Mouse (Mus musculus) spleen, postnatal 4 days (tissue): ENCODE results near the gene Tmtc2.

Source experiments
- DNase-seq, 2 experiments: peaks; one replicate each; pipeline ENCODE4 v3.0.0; 2022; ENCODE audit warnings: low spot score in 2 of 2

Tmtc2 gene

GRCm38 (mm10) chr10:105500482-105500881 is 73.8 kb downstream of the Tmtc2 start:
- DNase-seq, result no peak

GRCm38 (mm10) chr10:105495248-105495647 is 79.0 kb downstream of the Tmtc2 start:
- DNase-seq, result no peak

DNA sequence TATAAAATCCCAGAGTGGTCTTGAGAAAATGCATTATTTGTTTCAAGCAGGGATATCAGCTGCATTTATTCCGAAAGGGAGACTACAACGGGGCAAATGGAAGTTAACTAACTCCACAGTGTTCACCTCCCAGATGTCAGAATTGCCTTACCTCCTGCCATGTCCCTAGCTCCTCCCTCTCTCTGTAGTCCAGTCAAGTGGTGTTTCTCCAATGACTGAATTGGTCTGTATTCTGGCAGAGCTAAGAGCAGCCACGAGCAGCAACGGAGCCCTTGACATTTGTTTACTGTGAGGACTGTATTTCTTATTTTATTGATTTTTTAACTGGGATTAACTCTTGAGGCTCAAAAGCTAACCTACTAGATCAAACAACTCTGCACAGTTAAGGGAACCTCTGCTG is 81.8 kb downstream of the Tmtc2 start:
- no peak for DNase-seq

GRCm38 (mm10) chr10:105490748-105491147 is 83.5 kb downstream of the Tmtc2 start:
- DNase-seq, result no peak

DNA sequence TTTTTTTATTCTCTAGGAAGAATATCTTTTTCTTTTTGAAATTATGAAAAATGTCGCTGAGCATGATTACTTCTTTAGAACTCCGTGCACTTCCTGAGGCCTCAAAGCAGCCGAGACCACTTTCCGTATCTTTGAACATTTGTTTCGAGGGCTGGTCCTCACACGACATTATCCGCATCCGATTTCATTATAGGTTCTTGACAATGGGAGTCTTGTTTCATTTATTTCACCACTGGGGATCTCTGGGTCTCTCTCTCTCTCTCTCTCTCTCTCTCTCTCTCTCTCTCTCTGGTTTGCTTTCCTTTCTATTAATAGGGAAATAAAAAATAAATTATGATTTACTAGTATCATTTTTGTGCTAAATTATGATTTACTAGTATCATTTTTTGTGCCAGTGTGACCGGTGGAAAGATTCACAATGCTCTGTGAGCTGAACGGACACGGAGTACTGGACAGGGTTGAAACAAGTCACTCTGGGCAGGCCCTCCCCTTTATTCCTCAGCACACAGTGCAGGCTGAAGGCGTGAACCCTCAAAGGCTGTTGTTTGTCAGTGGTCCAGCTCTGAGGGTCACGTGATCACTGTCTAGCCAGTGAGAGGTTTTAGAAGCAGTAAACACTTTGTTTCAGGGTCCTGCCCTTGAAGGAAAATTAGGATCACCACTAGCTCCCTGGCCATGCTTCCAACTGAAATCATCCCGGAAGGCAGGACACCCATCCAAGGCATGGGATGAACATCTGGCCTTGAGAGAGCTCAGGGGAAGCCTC is 84.1 kb downstream of the Tmtc2 start:
- DNase-seq, result no peak

DNA sequence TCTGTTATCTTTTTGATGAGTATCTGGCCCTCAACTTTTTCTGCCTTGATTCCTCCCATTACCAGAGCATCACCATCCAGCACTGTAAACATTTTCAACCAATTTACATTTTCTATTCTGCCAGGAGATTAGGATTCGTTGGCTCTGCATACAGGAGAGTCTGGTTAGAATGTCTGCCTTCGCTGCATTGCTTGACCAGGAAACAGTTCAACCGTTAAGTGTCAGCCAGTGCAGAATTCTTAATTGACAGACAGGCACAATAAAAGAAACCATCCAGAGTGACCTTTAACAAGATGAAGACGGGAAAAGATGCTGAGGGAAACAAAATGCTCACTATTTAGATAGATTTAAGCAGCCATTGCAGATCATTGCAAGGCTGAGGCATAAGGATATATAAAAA is 87.3 kb downstream of the Tmtc2 start:
- no peak for DNase-seq

- DNase-seq, result no peak
These were observed 89.7 kb downstream of the Tmtc2 start for GRCm38 (mm10) chr10:105484355-105485094.

- DNase-seq, result no peak
These were observed 94.5 kb downstream of the Tmtc2 start for GRCm38 (mm10) chr10:105479771-105480170.

DNA sequence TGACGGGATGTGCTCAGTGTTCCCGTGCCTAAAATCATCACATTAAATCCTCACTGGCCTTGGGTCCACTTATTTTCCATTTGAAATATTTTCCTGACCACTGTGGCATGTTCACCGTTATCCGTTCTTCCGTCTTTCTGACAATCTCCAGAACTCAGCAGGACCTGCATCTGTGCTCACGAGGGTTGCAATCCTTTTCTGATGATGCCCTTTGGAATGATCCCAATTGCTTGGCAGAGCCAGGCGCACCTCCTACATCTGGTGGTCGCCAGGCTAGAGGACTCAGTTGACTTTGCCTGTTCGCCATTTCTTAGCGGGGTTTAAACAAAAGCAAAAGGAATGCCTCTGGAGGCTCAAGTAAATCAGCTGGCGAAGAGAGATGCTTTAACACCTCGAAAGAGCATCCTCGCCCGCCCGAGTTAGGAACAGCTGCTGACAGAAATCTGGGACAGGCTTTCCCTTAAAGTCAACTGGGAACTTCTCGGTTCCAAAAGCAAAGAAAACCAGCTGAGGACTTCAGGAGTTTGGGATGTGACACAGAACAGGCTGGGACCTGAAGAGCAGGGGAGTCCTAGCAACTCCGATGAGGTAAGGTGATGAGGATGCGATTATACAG is 96.5 kb downstream of the Tmtc2 start:
- no peak for DNase-seq

GRCm38 (mm10) chr10:105474162-105474830 is 100.0 kb downstream of the Tmtc2 start:
- no peak for DNase-seq

GRCm38 (mm10) chr10:105464378-105464777 is 109.9 kb downstream of the Tmtc2 start:
- DNase-seq, result no peak

DNA sequence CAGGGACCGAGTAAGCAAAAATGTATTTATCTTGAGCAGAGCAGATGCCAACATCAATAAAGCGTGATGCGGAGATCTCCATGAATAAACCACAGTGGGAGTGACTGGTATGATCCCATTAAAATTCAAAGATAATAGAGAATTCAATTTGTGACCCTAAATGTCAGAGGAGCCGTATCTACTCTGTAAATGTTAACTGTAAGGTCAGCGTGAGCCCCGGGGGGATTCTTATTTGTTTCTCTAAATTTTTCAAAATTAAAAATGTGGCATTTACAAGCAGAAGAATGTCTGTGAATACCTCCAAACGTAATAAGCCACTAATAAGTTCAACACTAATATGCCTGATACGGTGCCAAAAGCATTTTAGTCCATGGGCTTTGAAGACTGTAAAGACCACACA is 120.8 kb downstream of the Tmtc2 start:
- DNase-seq, result no peak

- no peak for DNase-seq
These were observed 127.1 kb downstream of the Tmtc2 start for GRCm38 (mm10) chr10:105447191-105447590.

DNA sequence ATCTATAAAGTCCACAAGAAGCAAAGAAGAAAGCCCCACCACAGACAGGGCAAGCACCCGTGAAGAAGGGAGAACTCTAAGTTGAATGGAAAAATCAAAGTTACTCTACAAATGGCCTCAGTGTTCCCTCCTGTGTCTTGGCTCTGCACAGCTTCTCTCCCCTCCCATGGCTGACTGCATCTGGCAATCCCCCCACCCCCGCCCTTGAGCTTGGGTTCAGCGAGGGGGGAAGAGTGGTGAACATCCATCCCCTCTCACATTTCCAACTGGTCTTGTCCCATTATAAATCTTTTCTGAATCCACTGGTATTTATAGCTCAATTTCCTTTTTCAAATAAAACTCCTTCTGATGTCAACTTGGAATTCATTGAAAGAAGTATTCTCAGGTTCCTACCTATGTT is 129.9 kb downstream of the Tmtc2 start:
- no peak for DNase-seq

- no peak for DNase-seq
These were observed 139.4 kb downstream of the Tmtc2 start for GRCm38 (mm10) chr10:105434879-105435278.

- DNase-seq, result no peak
These were observed 143.4 kb downstream of the Tmtc2 start for GRCm38 (mm10) chr10:105430885-105431284.

DNA sequence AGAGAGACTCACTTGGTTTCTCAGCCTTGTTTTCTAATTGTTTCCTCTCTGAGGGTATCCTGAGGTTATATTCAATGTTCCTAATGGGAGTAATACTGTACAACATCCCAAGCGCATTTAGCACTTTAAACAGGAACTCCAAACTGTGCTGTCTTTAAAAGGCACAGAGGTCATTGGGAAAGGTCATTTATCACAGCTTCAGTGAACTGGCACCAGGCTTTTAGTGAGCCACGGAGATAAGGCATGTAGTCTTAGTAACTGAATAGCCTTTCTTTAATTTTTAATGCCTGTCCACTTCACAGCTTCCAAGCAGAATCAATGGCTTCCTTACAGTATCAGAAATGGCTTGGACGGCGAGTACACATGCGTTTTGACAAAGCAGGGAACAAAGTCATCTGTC is 144.0 kb downstream of the Tmtc2 start:
- DNase-seq, result no peak

DNA sequence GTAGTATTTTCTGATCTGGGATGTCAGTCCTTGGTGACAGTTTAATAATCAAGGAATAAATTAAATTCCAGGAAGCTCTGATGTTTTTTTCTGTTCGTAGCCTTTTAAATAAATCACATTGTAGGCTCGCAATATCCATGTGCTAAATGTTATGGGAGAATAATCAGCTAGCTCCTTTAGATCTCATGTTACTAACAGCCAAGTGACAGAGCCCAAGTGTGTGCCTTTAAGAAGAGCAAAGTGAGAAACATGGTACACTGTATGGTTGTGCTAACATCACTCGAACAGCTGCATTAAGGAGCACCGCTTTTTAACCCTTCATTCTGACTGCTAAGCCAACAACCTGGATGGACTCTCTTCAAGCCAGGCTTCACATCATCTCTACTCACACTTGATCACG is 146.2 kb downstream of the Tmtc2 start:
- no peak for DNase-seq

GRCm38 (mm10) chr10:105427625-105428024 is 146.6 kb downstream of the Tmtc2 start:
- DNase-seq, result no peak

GRCm38 (mm10) chr10:105425052-105425451 is 149.2 kb downstream of the Tmtc2 start:
- no peak for DNase-seq

DNA sequence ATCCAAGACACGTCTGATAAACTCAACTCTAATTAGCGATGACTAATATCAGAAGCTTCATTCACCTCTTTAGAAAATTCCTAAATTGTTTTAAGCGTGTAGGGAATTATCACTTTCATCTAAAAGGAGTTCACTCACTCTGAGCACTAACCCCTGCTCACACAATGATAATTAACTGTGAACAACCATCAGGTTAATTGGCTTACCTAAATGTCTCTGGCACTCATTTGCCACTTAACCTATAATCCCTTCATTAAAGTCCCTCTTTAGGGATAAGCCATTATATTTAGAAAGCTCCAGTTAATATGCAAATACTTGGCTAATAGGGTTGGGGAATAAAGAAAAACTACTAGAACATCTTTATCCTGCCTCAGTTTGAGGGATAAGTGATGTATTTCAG is 151.1 kb downstream of the Tmtc2 start:
- DNase-seq, result no peak

DNA sequence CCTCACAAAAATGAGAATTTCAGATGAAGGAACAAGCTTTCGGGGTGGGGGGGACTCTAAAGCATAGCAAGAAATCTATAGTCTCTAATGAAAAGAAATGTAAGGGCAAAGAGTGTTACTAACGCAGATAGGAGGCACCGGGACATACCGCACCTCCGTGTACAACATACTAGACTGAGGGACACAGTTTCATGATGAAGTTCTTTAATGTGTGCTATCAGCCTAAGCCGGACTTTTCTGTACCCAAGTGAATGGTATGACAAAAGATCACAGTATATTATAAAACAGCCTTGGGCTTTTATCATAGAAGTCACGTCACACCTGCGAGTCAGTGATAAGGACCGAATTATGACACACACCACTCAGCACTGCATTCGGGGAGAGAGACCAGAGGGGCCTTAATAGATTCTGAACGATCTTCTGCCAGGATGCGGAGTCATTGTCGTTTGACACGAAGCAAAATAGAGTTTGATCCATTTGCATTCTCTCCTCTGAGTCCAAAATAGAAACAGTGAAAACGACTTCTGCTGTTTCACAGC is 156.3 kb downstream of the Tmtc2 start:
- DNase-seq, result no peak
